Mouse (Mus musculus): Measurements from ENCODE around the gene Rara.

GRCm38 (mm10) chr11:98965416-98966077 is 37.9 kb downstream of the Rara start:
- no peak for TF ChIP-seq CTCF (IDR thresholded peaks at IDR 0.05; ENCODE audit: insufficient read depth, low read depth, low read length)
- TF ChIP-seq POLR2A (IDR thresholded peaks at IDR 0.05; ENCODE audit: insufficient read depth, low read depth, low read length), result no peak
